ENCODE assay signal across 30 mouse cellular contexts in the genomic region with DNA sequence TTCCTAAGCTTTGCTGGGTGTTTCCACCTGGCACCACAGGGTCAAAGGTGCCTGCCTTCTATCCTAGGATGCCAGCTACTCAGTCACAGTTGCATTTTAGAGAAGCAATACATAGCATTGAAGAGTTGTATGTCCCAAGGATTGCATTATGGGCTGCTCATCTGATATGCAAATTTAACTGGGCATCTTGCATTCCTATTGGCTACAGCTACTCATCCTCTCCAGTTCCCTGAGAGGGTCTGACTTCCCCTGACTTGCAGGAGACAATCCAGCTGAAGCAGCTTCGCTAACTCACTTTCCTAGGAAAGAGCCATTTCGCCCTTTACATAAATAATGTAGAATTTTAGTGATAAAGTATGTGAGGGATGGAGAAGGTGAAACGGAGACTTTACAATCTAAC.
DNase-seq lines count a peak whose midpoint lies in the region; ATAC-seq and TF ChIP-seq lines count a peak whose summit lies in the region.
"Had no signal": no experiment of that assay in that cellular context is flagged by ENCODE, and none has a peak within 500 bp of the region (broad histone marks: within the 10 kb centered on the region; RNA-seq: fewer than 3 reads in every experiment).

No protein-coding gene starts in this region.

- no peaks in the 10 kb centered on the region for H3K9me3 ChIP-seq in kidney, embryonic 14.5 days (ENCODE audit: control insufficient read depth, low read length)
- H3K9me3 ChIP-seq in lung, embryonic 14.5 days (ENCODE audit: low read depth, low read length), result no peaks in the 10 kb centered on the region
- H3K9me3 ChIP-seq: embryonic facial prominence, embryonic 13.5 days; embryonic facial prominence, embryonic 15.5 days; forebrain, embryonic 10.5 days; forebrain, embryonic 12.5 days had no signal

- no peaks in the 10 kb centered on the region for H3K27me3 ChIP-seq in kidney, embryonic 14.5 days (ENCODE audit: control insufficient read depth, insufficient read depth, low read length)
- H3K27me3 ChIP-seq in lung, embryonic 14.5 days (ENCODE audit: insufficient read depth, low read length), result no peaks in the 10 kb centered on the region
- H3K27me3 ChIP-seq: CH12.LX; embryonic facial prominence, embryonic 13.5 days; embryonic facial prominence, embryonic 15.5 days; forebrain, embryonic 12.5 days; Patski had no signal

- no peak for TF ChIP-seq CTCF in lung, embryonic 14.5 days (IDR thresholded peaks at IDR 0.05; ENCODE audit: low read depth)

- H3K4me3 ChIP-seq in kidney, embryonic 14.5 days (ENCODE audit: low read length), result no peak overlapping the region
- H3K4me3 ChIP-seq in lung, embryonic 14.5 days (ENCODE audit: low read depth, low read length), result no peak overlapping the region
- H3K4me3 ChIP-seq: embryonic facial prominence, embryonic 13.5 days; embryonic facial prominence, embryonic 15.5 days; erythroblast, embryonic 14.5 days; forebrain, embryonic 10.5 days; forebrain, embryonic 12.5 days had no signal

- 27% methylated on average over 3 of the region's 3 CpGs for WGBS in kidney, embryonic 14.5 days
- 17% methylated on average over 3 of the region's 3 CpGs for WGBS in lung, embryonic 14.5 days

- no peaks in the 10 kb centered on the region for H3K4me1 ChIP-seq in kidney, embryonic 14.5 days (ENCODE audit: control insufficient read depth, insufficient read depth, low read length)
- no peaks in the 10 kb centered on the region for H3K4me1 ChIP-seq in lung, embryonic 14.5 days (ENCODE audit: insufficient read depth)
- H3K4me1 ChIP-seq: embryonic facial prominence, embryonic 15.5 days had no signal

- ATAC-seq in kidney, embryonic 14.5 days (ENCODE audit: low FRiP score, low TSS enrichment), result 0 out of 2 replicates have a peak, but pooled peaks have one; percentile 28
- ATAC-seq in lung, embryonic 14.5 days (ENCODE audit: insufficient read depth), result peak; percentile 52; the same call in 1 of the 2 replicates
- ATAC-seq: activated CD4-positive, CD25-positive, alpha-beta regulatory T cell, adult 4 months; CD4-positive, CD25-positive, alpha-beta regulatory T cell, adult 4 months; forebrain, embryonic 14.5 days; forebrain, embryonic 16.5 days; Patski had no signal

- no peak overlapping the region; the same call in 1 of the 2 replicates for H3K4me2 ChIP-seq in kidney, embryonic 14.5 days (replicated peaks; ENCODE audit: low read depth, low read length)
- H3K4me2 ChIP-seq in lung, embryonic 14.5 days, result no peak overlapping the region
- H3K4me2 ChIP-seq: embryonic facial prominence, embryonic 13.5 days; embryonic facial prominence, embryonic 15.5 days; forebrain, embryonic 12.5 days had no signal

- no peak overlapping the region for H3K9ac ChIP-seq in kidney, embryonic 14.5 days (ENCODE audit: low read depth, low read length)
- H3K9ac ChIP-seq in lung, embryonic 14.5 days, result no peak overlapping the region
- H3K9ac ChIP-seq: embryonic facial prominence, embryonic 13.5 days; embryonic facial prominence, embryonic 15.5 days; forebrain, embryonic 12.5 days had no signal

- no peaks in the 10 kb centered on the region for H3K36me3 ChIP-seq in kidney, embryonic 14.5 days (ENCODE audit: control insufficient read depth, insufficient read depth, low read length)
- no peaks in the 10 kb centered on the region for H3K36me3 ChIP-seq in lung, embryonic 14.5 days (ENCODE audit: insufficient read depth)
- H3K36me3 ChIP-seq: embryonic facial prominence, embryonic 13.5 days; embryonic facial prominence, embryonic 15.5 days; forebrain, embryonic 10.5 days; forebrain, embryonic 12.5 days; G1E had no signal

- peak; percentile 7 for DNase-seq in embryo, embryonic 10 days (ENCODE audit: low spot score)
- no peak for DNase-seq in embryo, embryonic 9.5 days (ENCODE audit: extremely low spot score)
- no peak for DNase-seq in kidney, postnatal 14 days
- DNase-seq in lung, embryonic 14.5 days, result peak; percentile 63
- no peak for DNase-seq in lung, postnatal 10 days
- peak; percentile 16 for DNase-seq in retina, postnatal 1 day
- no peak for DNase-seq in retina, embryonic 14.5 days (ENCODE audit: low spot score)
- DNase-seq: adrenal gland, adult 8-10 months; adrenal gland, postnatal 14 days; adrenal gland, postnatal 36 days; B cell, adult 2 months; cerebellum, adult 11 months; cerebellum, adult 18-20 months; cerebellum, adult 8-10 months; cerebellum, adult 9-11 months; cerebellum, postnatal 14 days; cerebellum, postnatal 36 days had no signal

- H3K27ac ChIP-seq in kidney, embryonic 14.5 days (ENCODE audit: low read depth, low read length), result no peak overlapping the region
- H3K27ac ChIP-seq in lung, embryonic 14.5 days (ENCODE audit: low read depth), result no peak overlapping the region
- H3K27ac ChIP-seq: embryonic facial prominence, embryonic 13.5 days; embryonic facial prominence, embryonic 15.5 days; forebrain, embryonic 10.5 days; forebrain, embryonic 12.5 days had no signal

Comparison
In these comparisons a context has a peak if more than half of its experiments do, and no peak if none do; other contexts are left out.
1. DNase-seq: peak in embryo, embryonic 10 days (single experiment), lung, embryonic 14.5 days (single experiment) and retina, postnatal 1 day (single experiment); none in embryo, embryonic 9.5 days (single experiment), kidney, postnatal 14 days (single experiment), lung, postnatal 10 days (single experiment) and retina, embryonic 14.5 days (single experiment).